Mouse (Mus musculus) ES-E14 (cell line): Measurements from ENCODE around the gene Arhgap20.

Source experiments
- MAFK ChIP-seq: IDR thresholded peaks from 2 replicates; pipeline ENCODE4 v1.6.1; 2014; ENCODE audit warnings: mild to moderate bottlenecking, low read depth, low read length, inconsistent platforms; ENCODE audit not compliant: insufficient read depth
- ZC3H11A ChIP-seq: IDR thresholded peaks from 2 replicates; pipeline ENCODE4 v1.6.1; 2012; ENCODE audit warnings: low read depth, mild to moderate bottlenecking, inconsistent platforms, low read length, borderline replicate concordance

DNA sequence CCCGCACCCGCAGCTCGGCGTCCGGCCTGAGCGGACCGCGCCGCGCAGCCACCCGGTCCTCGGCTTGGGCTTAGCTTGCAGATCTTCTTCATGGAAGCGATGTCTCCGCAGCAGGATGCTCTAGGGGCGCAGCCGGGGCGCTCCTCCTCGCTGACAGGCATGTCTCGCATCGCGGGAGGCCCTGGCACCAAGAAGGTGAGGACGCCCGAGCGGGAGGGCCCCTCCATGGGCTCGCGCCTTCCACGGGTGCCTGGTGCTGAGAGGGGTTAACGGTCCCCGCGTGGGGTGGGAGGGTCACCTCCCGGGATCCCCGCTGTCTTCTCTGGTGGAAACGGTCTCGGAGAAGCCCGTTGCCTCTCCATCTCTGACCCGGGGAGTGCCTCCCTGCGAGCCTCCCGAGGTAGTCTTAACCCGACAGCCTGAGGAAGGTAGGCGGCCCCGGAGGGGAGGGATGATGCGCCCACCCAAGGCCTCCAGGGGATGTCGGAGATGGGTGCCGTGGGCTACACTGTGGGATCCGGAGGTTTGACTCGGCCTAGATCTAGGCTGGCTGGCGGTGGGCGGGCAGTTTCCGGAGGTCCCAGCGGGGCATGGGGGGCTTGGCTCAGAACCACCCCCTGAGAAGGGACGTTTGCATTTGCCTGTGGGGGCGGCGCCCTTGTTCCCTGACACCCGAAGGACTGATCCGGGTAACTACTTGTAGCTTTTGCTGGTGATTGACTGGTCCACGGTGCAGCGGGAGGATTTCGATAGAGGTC is 459 bp downstream of the Arhgap20 start:
- TF ChIP-seq MAFK: no peak
- TF ChIP-seq ZC3H11A: no peak
